11 mouse cellular contexts compared by ENCODE assay signal in the genomic region with DNA sequence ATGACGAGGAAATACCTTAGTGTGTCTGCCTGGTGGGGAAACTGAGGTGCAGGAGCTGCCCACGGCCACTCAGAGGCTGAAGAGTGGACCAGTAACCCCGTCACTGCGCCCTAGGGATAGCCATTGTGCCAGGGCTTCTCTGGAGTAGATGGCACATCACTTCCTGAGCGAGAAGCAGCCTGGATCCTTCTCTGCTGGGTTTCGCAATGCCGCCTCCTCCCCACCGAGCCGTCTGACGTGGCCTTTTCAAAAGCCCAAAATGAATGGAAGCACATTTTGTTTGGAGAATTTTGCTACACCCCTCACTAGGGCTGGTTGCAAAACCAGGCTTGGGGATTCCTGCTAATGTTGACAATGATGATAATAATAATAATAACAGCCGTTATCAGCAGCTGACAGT. TPM values are rescaled to one million over a fixed set of nuclear protein-coding genes. Genes with fewer than 3 reads are reported as not detected.
DNase-seq lines count a peak whose midpoint lies in the region; ATAC-seq and TF ChIP-seq lines count a peak whose summit lies in the region.
"Had no signal": no experiment of that assay in that cellular context is flagged by ENCODE, and none has a peak within 500 bp of the region (broad histone marks: within the 10 kb centered on the region; RNA-seq: fewer than 3 reads in every experiment).

No protein-coding gene starts in this region.

- no peak overlapping the region for H3K4me2 ChIP-seq in forebrain, embryonic 14.5 days (ENCODE audit: low read length)
- H3K4me2 ChIP-seq in forebrain, embryonic 11.5 days (ENCODE audit: low read depth, low read length, severe bottlenecking): no peak overlapping the region
- H3K4me2 ChIP-seq in hindbrain, embryonic 14.5 days (replicated peaks): no peak overlapping the region
- H3K4me2 ChIP-seq: embryonic facial prominence, embryonic 12.5 days; hindbrain, embryonic 12.5 days had no signal

- no peak for ATAC-seq in forebrain, embryonic 14.5 days
- ATAC-seq in forebrain, embryonic 11.5 days (replicated peaks; ENCODE audit: low FRiP score): no peak
- ATAC-seq in hindbrain, embryonic 14.5 days (ENCODE audit: low FRiP score): no peak

- H3K4me1 ChIP-seq in forebrain, embryonic 14.5 days (ENCODE audit: control insufficient read depth, insufficient read depth, low read length): peaks cover 14% of the 10 kb centered on the region
- H3K4me1 ChIP-seq in forebrain, embryonic 11.5 days (replicated peaks; ENCODE audit: control insufficient read depth, insufficient read depth, low read length): peaks cover 7% of the 10 kb centered on the region
- H3K4me1 ChIP-seq in lung, adult 2 months (ENCODE audit: control insufficient read depth, insufficient read depth, low read length): peaks cover 3% of the 10 kb centered on the region; the same call in 1 of the 2 replicates
- peaks cover 22% of the 10 kb centered on the region for H3K4me1 ChIP-seq in hindbrain, embryonic 14.5 days (replicated peaks; ENCODE audit: control insufficient read depth, insufficient read depth, low read length)

- H3K9me3 ChIP-seq in forebrain, embryonic 14.5 days (replicated peaks; ENCODE audit: control insufficient read depth, low read length): no peaks in the 10 kb centered on the region
- no peaks in the 10 kb centered on the region for H3K9me3 ChIP-seq in forebrain, embryonic 11.5 days (ENCODE audit: control insufficient read depth, low read length)
- H3K9me3 ChIP-seq in hindbrain, embryonic 14.5 days (ENCODE audit: control insufficient read depth, low read length): no peaks in the 10 kb centered on the region
- H3K9me3 ChIP-seq: embryonic facial prominence, embryonic 12.5 days; hindbrain, embryonic 12.5 days had no signal

- H3K27ac ChIP-seq in forebrain, embryonic 14.5 days (ENCODE audit: low read depth, low read length): no peak overlapping the region
- no peak overlapping the region for H3K27ac ChIP-seq in forebrain, embryonic 11.5 days (ENCODE audit: low read depth, low read length)
- no peak overlapping the region for H3K27ac ChIP-seq in hindbrain, embryonic 14.5 days
- H3K27ac ChIP-seq: embryonic facial prominence, embryonic 12.5 days; hindbrain, embryonic 12.5 days had no signal

- DNase-seq in forebrain, embryonic 14.5 days (ENCODE audit: low spot score): peak; percentile 18
- no peak for DNase-seq in forebrain, embryonic 11.5 days (ENCODE audit: low spot score)
- peak; percentile 60 to 67 for DNase-seq in lung, adult 18-20 months
- DNase-seq in lung, adult 2 months: no peak
- DNase-seq in heart, postnatal 36 days: peak; percentile 15 to 35
- DNase-seq in lung, postnatal 4 days: peak; percentile 35 to 43
- no peak for DNase-seq in hindbrain, embryonic 14.5 days (ENCODE audit: low spot score)
- no peak for DNase-seq in thymus, postnatal 10 days (ENCODE audit: low spot score in 2 of 2)
- DNase-seq: thymus, adult 2 months had no signal

- no peak for TF ChIP-seq POLR2A in lung, adult 2 months (IDR thresholded peaks at IDR 0.05; ENCODE audit: borderline replicate concordance, extremely low read depth, low read depth, low read length)

- no peak overlapping the region for H3K4me3 ChIP-seq in forebrain, embryonic 14.5 days (ENCODE audit: low read depth, low read length)
- no peak overlapping the region for H3K4me3 ChIP-seq in forebrain, embryonic 11.5 days (ENCODE audit: low read depth, low read length)
- no peak overlapping the region for H3K4me3 ChIP-seq in lung, adult 2 months (replicated peaks; ENCODE audit: extremely low read depth, low read depth, low read length)
- no peak overlapping the region for H3K4me3 ChIP-seq in hindbrain, embryonic 14.5 days (replicated peaks; ENCODE audit: low read length)
- H3K4me3 ChIP-seq: embryonic facial prominence, embryonic 12.5 days; hindbrain, embryonic 12.5 days had no signal

- H3K27me3 ChIP-seq in forebrain, embryonic 14.5 days (replicated peaks; ENCODE audit: control insufficient read depth, insufficient read depth, low read length): peaks cover 22% of the 10 kb centered on the region
- H3K27me3 ChIP-seq in forebrain, embryonic 11.5 days (ENCODE audit: control insufficient read depth, insufficient read depth, low read length): peaks cover 22% of the 10 kb centered on the region
- H3K27me3 ChIP-seq in hindbrain, embryonic 14.5 days (ENCODE audit: control insufficient read depth, insufficient read depth, low read length): peaks cover 27% of the 10 kb centered on the region; the same call in 1 of the 2 replicates

- no peak overlapping the region for H3K9ac ChIP-seq in forebrain, embryonic 14.5 days (ENCODE audit: low read length)
- H3K9ac ChIP-seq in forebrain, embryonic 11.5 days (ENCODE audit: low read length): no peak overlapping the region
- H3K9ac ChIP-seq in hindbrain, embryonic 14.5 days: no peak overlapping the region
- H3K9ac ChIP-seq: embryonic facial prominence, embryonic 12.5 days; hindbrain, embryonic 12.5 days had no signal

- H3K36me3 ChIP-seq in forebrain, embryonic 14.5 days (ENCODE audit: control insufficient read depth, insufficient read depth, low read length): no peaks in the 10 kb centered on the region
- no peaks in the 10 kb centered on the region for H3K36me3 ChIP-seq in forebrain, embryonic 11.5 days (ENCODE audit: control insufficient read depth, insufficient read depth, low read length)
- H3K36me3 ChIP-seq in hindbrain, embryonic 14.5 days (replicated peaks; ENCODE audit: control insufficient read depth, insufficient read depth): no peaks in the 10 kb centered on the region
- H3K36me3 ChIP-seq: embryonic facial prominence, embryonic 12.5 days; hindbrain, embryonic 12.5 days had no signal

- no peak for TF ChIP-seq CTCF in lung, adult 2 months (IDR thresholded peaks at IDR 0.05; ENCODE audit: insufficient read depth, low read length)

- WGBS in forebrain, embryonic 14.5 days: 18% methylated on average over 11 of the region's 11 CpGs
- WGBS in forebrain, embryonic 11.5 days: 18% methylated on average over 11 of the region's 11 CpGs
- WGBS in lung, adult 2 months: 28% methylated on average over 11 of the region's 11 CpGs
- 20% methylated on average over 11 of the region's 11 CpGs for WGBS in hindbrain, embryonic 14.5 days

- intact Hi-C loops in heart, postnatal 36 days (cut with DNase I): no loop called here

RNA-seq across cellular contexts. Expression of gene Dlgap4, which starts 4.0 kb away (rescaled TPM):
- 307 and 334 TPM in 2 replicates for polyA plus RNA-seq in forebrain, embryonic 14.5 days (2014; fragmentation: Nextera tagmentation; extraction: Ambion mirVana)
- 140 and 163 TPM in 2 replicates for polyA plus RNA-seq in forebrain, embryonic 11.5 days (2014; fragmentation: Nextera tagmentation; extraction: Ambion mirVana)
- 87.5 and 116 TPM in 2 replicates for polyA plus RNA-seq in lung, adult 2 months (2012; rRNA removed)
- total RNA-seq in heart, postnatal 36 days (2021): 10 to 100 TPM; 35.5 to 38.2 TPM
- polyA plus RNA-seq in hindbrain, embryonic 14.5 days (2014; fragmentation: Nextera tagmentation; extraction: Ambion mirVana): 220 and 221 TPM in 2 replicates

Comparison
In these comparisons a context has a peak if more than half of its experiments do, and no peak if none do; other contexts are left out.
1. DNase-seq: peak in forebrain, embryonic 14.5 days (single experiment), lung, adult 18-20 months (2 of 2), heart, postnatal 36 days (2 of 2) and lung, postnatal 4 days (2 of 2); none in forebrain, embryonic 11.5 days (single experiment), lung, adult 2 months (single experiment), hindbrain, embryonic 14.5 days (single experiment) and thymus, postnatal 10 days (0 of 2).